Mouse (Mus musculus): ENCODE results near the gene Kremen2. TPM values are rescaled to one million over a fixed set of nuclear protein-coding genes. Genes with fewer than 3 reads are reported as not detected.

The Kremen2 gene
- polyA plus RNA-seq, 2 experiments from 2014 or later: 1.8 to 2.4 TPM

- no peak for ATAC-seq
Observed at GRCm38 (mm10) chr17:23730441-23730840, 15.2 kb downstream of the Kremen2 start.

GRCm38 (mm10) chr17:23726758-23727142 is 18.9 kb downstream of the Kremen2 start:
- ATAC-seq: no peak

- peak; percentile 97 for ATAC-seq
Observed at GRCm38 (mm10) chr17:23725999-23726757, 19.5 kb downstream of the Kremen2 start, which contains the start of gene Pkmyt1. Pkmyt1 (plus strand) TSS chr17:23726336.

GRCm38 (mm10) chr17:23725477-23725876 is 20.2 kb downstream of the Kremen2 start:
- ATAC-seq: no peak

GRCm38 (mm10) chr17:23722376-23723125 is 23.1 kb downstream of the Kremen2 start, which contains the start of gene 1520401A03Rik:
1520401A03Rik (minus strand) TSS chr17:23722783.
- no peak for ATAC-seq

- no peak for ATAC-seq
Observed at GRCm38 (mm10) chr17:23721886-23722285, 23.7 kb downstream of the Kremen2 start.

- ATAC-seq: no peak
Observed at GRCm38 (mm10) chr17:23719455-23719854, 26.2 kb downstream of the Kremen2 start.

GRCm38 (mm10) chr17:23717003-23717402 is 28.6 kb downstream of the Kremen2 start:
- no peak for ATAC-seq

- peak; percentile 62 for ATAC-seq
Observed at GRCm38 (mm10) chr17:23706212-23706611, 39.4 kb downstream of the Kremen2 start.

- no peak for ATAC-seq
Observed at GRCm38 (mm10) chr17:23705525-23706104, 40.0 kb downstream of the Kremen2 start.

GRCm38 (mm10) chr17:23704741-23705140 is 40.9 kb downstream of the Kremen2 start:
- no peak for ATAC-seq

- no peak for ATAC-seq
Observed at GRCm38 (mm10) chr17:23703301-23703700, 42.3 kb downstream of the Kremen2 start.

- peak; percentile 98 for ATAC-seq
Observed at GRCm38 (mm10) chr17:23700079-23700478, 45.6 kb downstream of the Kremen2 start.

GRCm38 (mm10) chr17:23699131-23700077 is 46.2 kb downstream of the Kremen2 start:
- peak; percentile 39 for ATAC-seq

GRCm38 (mm10) chr17:23695801-23696200 is 49.8 kb downstream of the Kremen2 start:
- no peak for ATAC-seq

- ATAC-seq: no peak
Observed at GRCm38 (mm10) chr17:23694491-23694890, 51.1 kb downstream of the Kremen2 start.

Other genes starting within 250 kb of the Kremen2 start
- gene Zfp213, start 181.6 kb downstream of the Kremen2 start, polyA plus RNA-seq (2017; shearing (Covaris generic)): 1 to 10 TPM; 3.4 to 4.3 TPM
- gene Zfp13, start 146.3 kb downstream of the Kremen2 start, polyA plus RNA-seq (2017; shearing (Covaris generic)): under 1 TPM in 1 of 2 experiments, not detected in 1; 0.38 TPM
- gene Zscan10, start 145.0 kb downstream of the Kremen2 start, polyA plus RNA-seq (2017; shearing (Covaris generic)): 1 to 10 TPM; 2.2 to 2.9 TPM
- 1 to 10 TPM in 1 of 2 experiments, under 1 TPM in 1; 0.42 to 1.6 TPM for gene Mmp25, start 100.6 kb downstream of the Kremen2 start, polyA plus RNA-seq (2017; shearing (Covaris generic))
- gene Bicdl2, start 85.3 kb downstream of the Kremen2 start, polyA plus RNA-seq (2017; shearing (Covaris generic)): under 1 TPM; 0.22 to 0.66 TPM
- gene Hcfc1r1, start 72.2 kb downstream of the Kremen2 start, polyA plus RNA-seq (2017; shearing (Covaris generic)): 10 to 100 TPM; 71.5 to 72.4 TPM
- 10 to 100 TPM; 26.1 to 43.6 TPM for gene Thoc6, start 72.0 kb downstream of the Kremen2 start, polyA plus RNA-seq (2017; shearing (Covaris generic))
- 1 to 10 TPM; 5.3 to 6.2 TPM for gene Tnfrsf12a, start 68.4 kb downstream of the Kremen2 start, polyA plus RNA-seq (2017; shearing (Covaris generic))
- not detected for gene Cldn6, start 66.6 kb downstream of the Kremen2 start, polyA plus RNA-seq (2017; shearing (Covaris generic))
- gene Cldn9, start 61.8 kb downstream of the Kremen2 start, polyA plus RNA-seq (2017; shearing (Covaris generic)): not detected
- under 1 TPM; 0.20 to 0.30 TPM for gene 1520401A03Rik, start 23.1 kb downstream of the Kremen2 start, polyA plus RNA-seq (2017; shearing (Covaris generic))
- gene Pkmyt1, start 19.5 kb downstream of the Kremen2 start, polyA plus RNA-seq (2017; shearing (Covaris generic)): 10 to 100 TPM; 10.5 to 13.7 TPM
- gene Paqr4, start 5.0 kb downstream of the Kremen2 start, polyA plus RNA-seq (2017; shearing (Covaris generic)): 1 to 10 TPM; 2.0 to 2.5 TPM
- gene Flywch1, start 25.8 kb upstream of the Kremen2 start, polyA plus RNA-seq (2017; shearing (Covaris generic)): 10 to 100 TPM; 15.1 to 21.4 TPM
- gene Flywch2, start 40.2 kb upstream of the Kremen2 start, polyA plus RNA-seq (2017; shearing (Covaris generic)): 1 to 10 TPM; 3.4 to 3.5 TPM
- gene Srrm2, start 44.7 kb upstream of the Kremen2 start, polyA plus RNA-seq (2017; shearing (Covaris generic)): 100 to 1,000 TPM; 289 to 316 TPM
- gene Elob, start 83.3 kb upstream of the Kremen2 start, polyA plus RNA-seq (2017; shearing (Covaris generic)): 100 to 1,000 TPM; 600 to 664 TPM
- gene Prss33, start 90.2 kb upstream of the Kremen2 start, polyA plus RNA-seq (2017; shearing (Covaris generic)): not detected
- gene Prss32, start 98.0 kb upstream of the Kremen2 start, polyA plus RNA-seq (2017; shearing (Covaris generic)): not detected
- gene Prss41, start 98.3 kb upstream of the Kremen2 start, polyA plus RNA-seq (2017; shearing (Covaris generic)): 1 to 10 TPM; 5.6 to 5.7 TPM
- gene Prss21, start 122.2 kb upstream of the Kremen2 start, polyA plus RNA-seq (2017; shearing (Covaris generic)): not detected
- gene Dcpp1, start 135.0 kb upstream of the Kremen2 start, polyA plus RNA-seq (2017; shearing (Covaris generic)): not detected
- not detected for gene Dcpp2, start 135.0 kb upstream of the Kremen2 start, polyA plus RNA-seq (2017; shearing (Covaris generic))
- not detected for gene Dcpp3, start 171.6 kb upstream of the Kremen2 start, polyA plus RNA-seq (2017; shearing (Covaris generic))
- gene Sbp, start 195.8 kb upstream of the Kremen2 start, polyA plus RNA-seq (2017; shearing (Covaris generic)): not detected
- gene Sbpl, start 209.4 kb upstream of the Kremen2 start, polyA plus RNA-seq (2017; shearing (Covaris generic)): not detected
- not detected for gene Prss30, start 234.7 kb upstream of the Kremen2 start, polyA plus RNA-seq (2017; shearing (Covaris generic))